Mouse (Mus musculus): ENCODE data around the gene Dkc1.

Gene Dkc1

GRCm38 (mm10) chrX:75143124-75143555 is 47.5 kb downstream of the Dkc1 start:
- peak; percentile 21 to 46 for DNase-seq

GRCm38 (mm10) chrX:75148414-75148813 is 52.8 kb downstream of the Dkc1 start:
- no peak for DNase-seq

GRCm38 (mm10) chrX:75150304-75150703 is 54.6 kb downstream of the Dkc1 start:
- no peak for DNase-seq

- DNase-seq = no peak
Measured at GRCm38 (mm10) chrX:75152249-75152648, 56.6 kb downstream of the Dkc1 start.

GRCm38 (mm10) chrX:75155576-75156243 is 60.1 kb downstream of the Dkc1 start:
- DNase-seq = peak; percentile 24 to 64
